Comparison of ENCODE assay signal across 19 mouse cellular contexts in the genomic region with DNA sequence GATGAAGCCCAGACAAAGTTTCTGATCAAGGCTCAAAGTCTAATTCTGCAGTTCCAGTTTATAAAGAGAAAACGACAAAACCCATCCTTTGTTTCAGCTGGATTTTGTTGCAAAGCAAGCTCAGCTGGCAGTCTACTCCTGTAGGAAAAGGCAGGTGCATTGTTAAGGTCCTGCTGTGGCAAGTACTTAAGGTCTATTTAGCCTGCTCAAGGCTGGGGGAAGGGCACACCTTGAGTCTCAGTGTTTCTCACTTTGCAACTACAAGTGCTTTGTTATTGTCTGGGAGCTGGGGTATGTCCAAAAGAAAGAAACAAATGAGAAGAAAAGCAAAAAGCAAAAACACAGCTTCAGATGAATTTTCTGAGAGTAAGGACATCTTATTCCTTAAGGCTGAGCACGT.
"Had no signal": no experiment of that assay in that cellular context is flagged by ENCODE, and none has a peak within 500 bp of the region (broad histone marks: within the 10 kb centered on the region; RNA-seq: fewer than 3 reads in every experiment).

No protein-coding gene starts in this region.

- H3K9me3 ChIP-seq: midbrain, embryonic 10.5 days; midbrain, embryonic 12.5 days; neural tube, embryonic 13.5 days; neural tube, embryonic 15.5 days; stomach, embryonic 15.5 days had no signal

- H3K27me3 ChIP-seq: midbrain, embryonic 12.5 days; neural tube, embryonic 13.5 days; neural tube, embryonic 15.5 days; stomach, embryonic 15.5 days had no signal

- H3K27ac ChIP-seq: midbrain, embryonic 10.5 days; midbrain, embryonic 12.5 days; neural tube, embryonic 13.5 days; neural tube, embryonic 15.5 days; stomach, embryonic 15.5 days; stomach, postnatal 0 days had no signal

- H3K4me3 ChIP-seq: midbrain, embryonic 10.5 days; midbrain, embryonic 12.5 days; myocyte; neural tube, embryonic 13.5 days; neural tube, embryonic 15.5 days; stomach, embryonic 15.5 days had no signal

- H3K9ac ChIP-seq: lung, embryonic 14.5 days; midbrain, embryonic 12.5 days; neural tube, embryonic 13.5 days; neural tube, embryonic 15.5 days; stomach, embryonic 15.5 days had no signal

- H3K4me1 ChIP-seq: midbrain, embryonic 10.5 days; midbrain, embryonic 12.5 days; neural tube, embryonic 13.5 days; neural tube, embryonic 15.5 days; stomach, embryonic 15.5 days had no signal

- DNase-seq: lung, embryonic 14.5 days; lung, postnatal 10 days; lung, postnatal 4 days; midbrain, embryonic 14.5 days; retina, postnatal 1 day; right cerebral cortex, adult 18-20 months; right cerebral cortex, postnatal 25 days; right cerebral cortex, postnatal 4 days; spleen, adult 18-20 months; thymus, adult 2 months; thymus, postnatal 25 days; thymus, postnatal 4 days had no signal

- H3K36me3 ChIP-seq: midbrain, embryonic 10.5 days; midbrain, embryonic 12.5 days; neural tube, embryonic 13.5 days; neural tube, embryonic 15.5 days; stomach, embryonic 15.5 days had no signal
